8 mouse cellular contexts compared by ENCODE assay signal in the genomic region with DNA sequence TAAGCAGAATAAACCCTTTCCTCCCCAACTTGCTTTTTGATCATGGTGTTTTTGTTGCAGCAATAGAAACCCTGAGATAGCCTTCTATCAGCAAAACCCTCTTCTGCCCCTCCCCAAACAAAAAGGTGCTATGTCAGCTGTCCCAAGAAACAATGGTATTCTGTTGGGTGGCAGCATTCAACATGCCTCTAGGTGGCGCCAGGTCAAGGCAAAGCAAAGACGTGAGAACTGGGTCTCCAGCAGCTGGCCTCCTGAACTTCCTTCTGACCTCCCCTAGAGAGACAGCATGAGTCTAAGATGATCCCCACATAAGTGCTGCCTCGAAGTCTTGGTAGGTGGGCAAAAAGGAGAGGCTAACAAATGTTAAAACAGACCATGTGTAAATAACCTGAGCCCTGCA. TPM values are rescaled to one million over a fixed set of nuclear protein-coding genes. Genes with fewer than 3 reads are reported as not detected.
DNase-seq lines count a peak whose midpoint lies in the region; ATAC-seq and TF ChIP-seq lines count a peak whose summit lies in the region.

No protein-coding gene starts in this region.

- no peak for ATAC-seq in intestine, embryonic 16.5 days

- TF ChIP-seq RAD21 in CH12.LX (IDR thresholded peaks at IDR 0.05; ENCODE audit: low read depth, low read length) = peak; percentile 68

- H3K9me3 ChIP-seq in CH12.LX (replicated peaks; ENCODE audit: low read length) = no peaks in the 10 kb centered on the region
- no peaks in the 10 kb centered on the region for H3K9me3 ChIP-seq in limb, embryonic 10.5 days (replicated peaks)
- H3K9me3 ChIP-seq in intestine, embryonic 16.5 days (ENCODE audit: control insufficient read depth, low read length) = no peaks in the 10 kb centered on the region

- in situ Hi-C loops in CH12.LX (cut with MboI; ENCODE audit: low pct_ligation_motif_present, low pct_unique_long_range_greater_than_20kb, low sequenced_read_pairs) = loop anchor here (5.0 kb wide), 1 partner anchor 110 kb away; no protein-coding TSS in a partner anchor

- no peak overlapping the region for H3K4me2 ChIP-seq in CH12.LX (ENCODE audit: insufficient read depth, low read depth, poor library complexity, severe bottlenecking)
- H3K4me2 ChIP-seq in intestine, embryonic 16.5 days (ENCODE audit: low read depth, low read length) = no peak overlapping the region

- H3K4me1 ChIP-seq in CH12.LX (ENCODE audit: control insufficient read depth in 1 of 2, insufficient read depth in 2 of 2) = peaks cover 0 to 11% of the 10 kb centered on the region in 2 experiments; a peak in 2 of 4 replicates
- no peaks in the 10 kb centered on the region for H3K4me1 ChIP-seq in limb, embryonic 10.5 days
- H3K4me1 ChIP-seq in intestine, embryonic 16.5 days (ENCODE audit: control insufficient read depth, insufficient read depth, low read length) = no peaks in the 10 kb centered on the region

- WGBS in limb, embryonic 10.5 days = 27% methylated on average over 3 of the region's 3 CpGs
- WGBS in intestine, embryonic 16.5 days = 16% methylated on average over 3 of the region's 3 CpGs

- no peaks in the 10 kb centered on the region for H3K79me2 ChIP-seq in CH12.LX (replicated peaks; ENCODE audit: control insufficient read depth, extremely low read depth, insufficient read depth, poor library complexity, severe bottlenecking)

- H3K4me3 ChIP-seq in CH12.LX (replicated peaks in 1 of 3; ENCODE audit: low read depth in 2 of 3, low read length in 2 of 3, poor library complexity in 1 of 3) = no peak overlapping the region
- no peak overlapping the region for H3K4me3 ChIP-seq in gastrocnemius, adult 2 months
- no peak overlapping the region for H3K4me3 ChIP-seq in limb, embryonic 10.5 days
- H3K4me3 ChIP-seq in intestine, embryonic 16.5 days (ENCODE audit: low read length) = no peak overlapping the region

- TF ChIP-seq POLR2A in CH12.LX (IDR thresholded peaks at IDR 0.05; ENCODE audit: low read depth, low read length) = no peak

- peak; percentile 41 to 84; a peak in 3 of 4 replicates for TF ChIP-seq CTCF in CH12.LX (conservative IDR thresholded peaks at IDR 0.05 in 1 of 2, IDR thresholded peaks at IDR 0.05 in 1 of 2; ENCODE audit: low read depth in 2 of 2, low read length in 2 of 2)
- TF ChIP-seq CTCF in gastrocnemius, adult 2 months (IDR thresholded peaks at IDR 0.05) = peak; percentile 87

- no peaks in the 10 kb centered on the region for H3K27me3 ChIP-seq in CH12.LX (replicated peaks)
- no peaks in the 10 kb centered on the region for H3K27me3 ChIP-seq in limb, embryonic 10.5 days (ENCODE audit: low read depth, poor library complexity, severe bottlenecking)
- no peaks in the 10 kb centered on the region for H3K27me3 ChIP-seq in intestine, embryonic 16.5 days (replicated peaks; ENCODE audit: control insufficient read depth, insufficient read depth, low read length)

- dilution Hi-C loops in CH12.LX (cut with MboI; ENCODE audit: extremely low pct_ligation_motif_present, extremely low pct_unique_long_range_greater_than_20kb, low sequenced_read_pairs) = no loop called here

- no peak overlapping the region for H3K9ac ChIP-seq in CH12.LX (ENCODE audit: insufficient read depth, low read depth)
- no peak overlapping the region for H3K9ac ChIP-seq in intestine, embryonic 16.5 days (ENCODE audit: low read depth, low read length)

- no peak overlapping the region for H3K27ac ChIP-seq in CH12.LX (ENCODE audit: insufficient read depth, low read depth)
- H3K27ac ChIP-seq in gastrocnemius, adult 2 months = no peak overlapping the region
- no peak overlapping the region for H3K27ac ChIP-seq in limb, embryonic 10.5 days
- no peak overlapping the region for H3K27ac ChIP-seq in intestine, embryonic 16.5 days (ENCODE audit: low read length)

- DNase-seq in layer of hippocampus, adult 11-12 months (ENCODE audit: low spot score) = peak; percentile 43
- DNase-seq in layer of hippocampus, postnatal 36 days = no peak
- DNase-seq in CH12.LX (ENCODE audit: extremely low read depth) = peak; percentile 71
- peak; percentile 34 for DNase-seq in adrenal gland, adult 8-10 months
- peak; percentile 74 for DNase-seq in gastrocnemius, adult 2 months
- peak; percentile 51 for DNase-seq in limb, embryonic 10.5 days (ENCODE audit: low spot score)
- DNase-seq in retina, adult 2 months (ENCODE audit: low read depth, low spot score) = peak; percentile 22

- H3K36me3 ChIP-seq in CH12.LX (replicated peaks in 1 of 2; ENCODE audit: control insufficient read depth in 1 of 2, insufficient read depth in 1 of 2, low read length in 1 of 2) = peaks cover 36 to 66% of the 10 kb centered on the region in 2 experiments
- peaks cover 96% of the 10 kb centered on the region for H3K36me3 ChIP-seq in limb, embryonic 10.5 days
- peaks cover 2% of the 10 kb centered on the region; the same call in 1 of the 2 replicates for H3K36me3 ChIP-seq in intestine, embryonic 16.5 days (ENCODE audit: control insufficient read depth, insufficient read depth, low read length)

- intact Hi-C loops in gastrocnemius, adult 2 months (cut with DNase I) = loop anchor here (1.0 kb wide), 1 partner anchor 110 kb away; no protein-coding TSS in a partner anchor

- no peak for TF ChIP-seq EP300 in CH12.LX (IDR thresholded peaks at IDR 0.05; ENCODE audit: low read length)

TF ChIP-seq in CH12.LX, 34 proteins besides CTCF, POLR2A, EP300 and RAD21:
- 0 out of 2 replicates have a peak, but pooled peaks have one; percentile 24 for TF ChIP-seq ZC3H11A (IDR thresholded peaks at IDR 0.05; ENCODE audit: low read depth, low read length)
- TF ChIP-seq MAFK (IDR thresholded peaks at IDR 0.05; ENCODE audit: insufficient replicate concordance, low read length) = peak; percentile 73
- TF ChIP-seq TCF12 (IDR thresholded peaks at IDR 0.05; ENCODE audit: low read depth, low read length) = no peak
- TF ChIP-seq SMC3 (IDR thresholded peaks at IDR 0.05; ENCODE audit: low read depth, low read length) = peak; percentile 83
- TF ChIP-seq MXI1 (IDR thresholded peaks at IDR 0.05; ENCODE audit: low read depth, low read length) = no peak
- no peak for TF ChIP-seq ZMIZ1 (IDR thresholded peaks at IDR 0.05; ENCODE audit: low read depth, low read length)
- no peak for TF ChIP-seq UBTF (IDR thresholded peaks at IDR 0.05; ENCODE audit: low read depth, low read length)

RNA-seq across cellular contexts. Expression of a gene that starts 29.8 kb away (rescaled TPM):
- total RNA-seq in layer of hippocampus, postnatal 36 days (2021) = 10 to 100 TPM; 17.9 to 20.2 TPM
- total RNA-seq in CH12.LX (2012; rRNA removed) (0.08 and 0.17 TPM in 2 replicates), CH12.LX (2014; rRNA removed) (not detected in 2 replicates)
- 0.56 and 0.61 TPM in 2 replicates for polyA plus RNA-seq in CH12.LX (2012; ENCODE audit: insufficient read length, low read depth)
- total RNA-seq in adrenal gland, adult 8-10 months (2022) = under 1 TPM in 1 of 4 experiments, not detected in 3; 0.48 TPM
- total RNA-seq in gastrocnemius, adult 2 months (2021) = not detected
- 0.60 and 0.69 TPM in 2 replicates for polyA plus RNA-seq in limb, embryonic 10.5 days (2016; fragmentation: Nextera tagmentation; extraction: Ambion mirVana)
- 0.13 and 0.27 TPM in 2 replicates for polyA plus RNA-seq in intestine, embryonic 16.5 days (2015; fragmentation: Nextera tagmentation; extraction: Ambion mirVana)

RNA-seq across cellular contexts. Expression of a gene that starts 54.7 kb away (rescaled TPM):
- total RNA-seq in layer of hippocampus, postnatal 36 days (2021) = 10 to 100 TPM; 61.4 to 77.2 TPM
- total RNA-seq in CH12.LX (2012; rRNA removed) = 89.1 and 97.8 TPM in 2 replicates
- total RNA-seq in CH12.LX (2014; rRNA removed) = 28.8 and 30.9 TPM in 2 replicates
- 48.9 and 54.4 TPM in 2 replicates for polyA plus RNA-seq in CH12.LX (2012; ENCODE audit: insufficient read length, low read depth)
- total RNA-seq in adrenal gland, adult 8-10 months (2022) = 10 to 100 TPM; 55.2 to 93.9 (median 72.1) TPM
- 10 to 100 TPM; 49.2 to 50.0 TPM for total RNA-seq in gastrocnemius, adult 2 months (2021)
- 74.8 and 86.2 TPM in 2 replicates for polyA plus RNA-seq in limb, embryonic 10.5 days (2016; fragmentation: Nextera tagmentation; extraction: Ambion mirVana)
- 52.4 and 62.8 TPM in 2 replicates for polyA plus RNA-seq in intestine, embryonic 16.5 days (2015; fragmentation: Nextera tagmentation; extraction: Ambion mirVana)

Comparison
In these comparisons a context has a peak if more than half of its experiments do, and no peak if none do; other contexts are left out.
1. DNase-seq: peak in layer of hippocampus, adult 11-12 months (single experiment), CH12.LX (single experiment), adrenal gland, adult 8-10 months (single experiment), gastrocnemius, adult 2 months (single experiment), limb, embryonic 10.5 days (single experiment) and retina, adult 2 months (single experiment); none in layer of hippocampus, postnatal 36 days (0 of 2).
2. RNA of a gene that starts 29.8 kb away (total RNA-seq): 17.9 to 20.2 TPM in layer of hippocampus, postnatal 36 days; 0.48 TPM in adrenal gland, adult 8-10 months, 0.08 to 0.17 TPM in CH12.LX and not detected in gastrocnemius, adult 2 months; every median in the first group is over 10 times any median in the second.